Mouse (Mus musculus) midbrain, embryonic 16.5 days (tissue): Measurements from ENCODE around the gene Myadml2. TPM values are rescaled to one million over a fixed set of nuclear protein-coding genes. Genes with fewer than 3 reads are reported as not detected.

Source experiments
- ATAC-seq: fragments of 200-750 bp; cut with Nextera tagmentation; 2 replicates; pipeline ENCODE4 v1.8.0; 2017; ENCODE audit warnings: moderate TSS enrichment
- H3K27ac ChIP-seq: fragments of 300-500 bp; sonication (generic); 2 replicates; pipeline ENCODE4 v1.5.1; 2014; ENCODE audit warnings: mild to moderate bottlenecking, low read length, mixed read lengths
- H3K27me3 ChIP-seq: fragments of 300-500 bp; sonication (generic); 2 replicates; pipeline ENCODE4 v1.6.1; 2014; ENCODE audit warnings: low read depth, low read length, mixed read lengths; ENCODE audit not compliant: control insufficient read depth, insufficient read depth
- H3K36me3 ChIP-seq: fragments of 300-500 bp; sonication (generic); 2 replicates; pipeline ENCODE4 v1.6.1; 2014; ENCODE audit warnings: mild to moderate bottlenecking, low read length, moderate library complexity, mixed read lengths; ENCODE audit not compliant: control insufficient read depth, insufficient read depth
- H3K4me1 ChIP-seq: fragments of 300-500 bp; sonication (generic); 2 replicates; pipeline ENCODE4 v1.6.1; 2014; ENCODE audit warnings: mild to moderate bottlenecking, low read length, mixed read lengths; ENCODE audit not compliant: control insufficient read depth, insufficient read depth
- H3K4me2 ChIP-seq: fragments of 300-500 bp; sonication (generic); 2 replicates; pipeline ENCODE4 v1.6.1; 2014; ENCODE audit warnings: mild to moderate bottlenecking, low read length, mixed read lengths
- H3K4me3 ChIP-seq: fragments of 300-500 bp; sonication (generic); 2 replicates; pipeline ENCODE4 v1.5.1; 2014; ENCODE audit warnings: low read depth, mild to moderate bottlenecking, low read length, moderate library complexity, mixed read lengths
- H3K9ac ChIP-seq: fragments of 300-500 bp; sonication (generic); 2 replicates; pipeline ENCODE4 v1.6.1; 2014; ENCODE audit warnings: low read depth, low read length, mixed read lengths
- H3K9me3 ChIP-seq: fragments of 300-500 bp; sonication (generic); replicated peaks from 2 replicates; pipeline ENCODE4 v1.6.1; 2014; ENCODE audit warnings: mild to moderate bottlenecking, low read length, mixed read lengths; ENCODE audit not compliant: control insufficient read depth, poor library complexity, severe bottlenecking
- WGBS: fragments of 180-500 bp; shearing (Covaris S2); extraction: QIAGEN DNeasy Blood & Tissue Kit; methylation state at CpG from one replicate; pipeline ENCODE4 v1.1.7; 2014; 5-methylcytosine and 5-hydroxymethylcytosine counted together
- polyA plus RNA-seq: library from polyadenylated mRNA; unstranded; fragments of >200 nt; fragmentation: Nextera tagmentation; extraction: Ambion mirVana; gene quantifications from 2 replicates; pipeline ENCODE4 v1.2.1, GENCODE M21; 2015

Gene Myadml2
- polyA plus RNA-seq = 1.1 TPM in 2 replicates

DNA sequence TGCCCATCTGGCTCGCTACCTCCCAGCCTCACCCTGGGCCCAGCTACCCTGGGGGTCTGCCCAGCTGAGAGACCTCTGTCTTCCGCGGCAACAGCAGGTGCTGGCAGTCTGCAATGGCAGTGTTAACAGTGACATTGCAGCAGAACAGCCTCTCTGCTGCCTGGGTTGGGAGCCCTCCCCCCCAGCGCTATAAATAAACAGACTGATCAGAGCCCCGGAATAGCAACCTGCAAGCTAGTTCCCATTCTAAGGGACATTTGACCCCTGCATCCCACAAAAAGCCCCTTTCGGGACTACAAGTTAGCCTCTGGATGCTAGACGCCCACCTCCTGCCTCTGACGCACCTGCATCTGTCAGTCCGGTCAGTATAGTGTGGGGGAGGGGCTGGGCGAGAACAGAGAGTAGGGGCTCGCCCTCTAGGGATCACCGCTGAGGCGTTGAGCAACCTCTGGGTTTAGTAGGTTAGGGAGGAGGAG, at the start of gene Myadml2:
Myadml2 (minus strand) TSS at position 158 of the 476 bp plus-strand sequence.
- no peaks in the 10 kb centered on the region for H3K36me3 ChIP-seq
- peak within 1 kb of the TSS; percentile 24 for H3K4me3 ChIP-seq
- H3K9ac ChIP-seq = peak within 1 kb of the TSS; percentile 13
- no peaks in the 10 kb centered on the region for H3K9me3 ChIP-seq
- no peak for ATAC-seq
- H3K27me3 ChIP-seq = no peaks in the 10 kb centered on the region; the same call in 1 of the 2 replicates
- peaks cover 5% of the 10 kb centered on the region; the same call in 1 of the 2 replicates for H3K4me1 ChIP-seq
- H3K27ac ChIP-seq = no peak within 1 kb of the TSS
- 5% methylated on average over 13 of the region's 13 CpGs for WGBS
- peak within 1 kb of the TSS; percentile 50 for H3K4me2 ChIP-seq

DNA sequence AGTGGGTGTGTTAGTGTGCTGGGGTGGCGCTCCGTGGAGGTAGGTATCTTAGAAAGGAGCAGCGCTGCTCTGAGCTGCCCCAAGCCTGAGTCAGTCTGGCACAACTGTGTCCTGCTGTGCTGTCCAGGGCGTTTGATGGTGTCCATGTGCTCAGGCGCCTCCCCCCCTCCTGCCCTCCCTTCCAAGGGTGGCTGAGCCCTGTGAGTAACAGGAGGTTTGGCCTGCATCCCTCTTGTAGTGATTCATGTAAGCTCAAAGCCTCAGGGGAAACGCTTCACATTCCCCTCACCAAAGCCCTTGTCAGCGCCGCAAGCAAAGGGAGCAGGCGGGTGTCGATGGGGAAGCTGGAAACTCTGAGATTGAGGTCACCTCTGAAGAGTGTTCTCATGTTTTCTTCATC, 49.8 kb upstream of the Myadml2 start:
- 70% methylated on average over 10 of the region's 10 CpGs for WGBS
- H3K36me3 ChIP-seq = peaks cover 4% of the 10 kb centered on the region; the same call in 1 of the 2 replicates

GRCm38 (mm10) chr11:120696568-120696967, 48.6 kb upstream of the Myadml2 start:
- WGBS = 92% methylated on average over 6 of the region's 6 CpGs
- Histone ChIP-seq H3K27ac (no peak overlapping the region), H3K27me3 (no peaks in the 10 kb centered on the region), H3K9ac (no peak overlapping the region), H3K4me1 (peaks cover 6% of the 10 kb centered on the region; the same call in 1 of the 2 replicates), H3K9me3 (no peaks in the 10 kb centered on the region), H3K36me3 (peaks cover 4% of the 10 kb centered on the region; the same call in 1 of the 2 replicates), H3K4me3 (no peak overlapping the region), H3K4me2 (no peak overlapping the region)
- no peak for ATAC-seq

More for the DNA sequence above, 49.8 kb upstream of the Myadml2 start:
- Histone ChIP-seq H3K4me1 (peaks cover 6% of the 10 kb centered on the region; the same call in 1 of the 2 replicates), H3K4me3 (no peak overlapping the region), H3K9ac (no peak overlapping the region), H3K9me3 (no peaks in the 10 kb centered on the region), H3K27ac (no peak overlapping the region), H3K4me2 (no peak overlapping the region), H3K27me3 (no peaks in the 10 kb centered on the region)
- no peak for ATAC-seq

DNA sequence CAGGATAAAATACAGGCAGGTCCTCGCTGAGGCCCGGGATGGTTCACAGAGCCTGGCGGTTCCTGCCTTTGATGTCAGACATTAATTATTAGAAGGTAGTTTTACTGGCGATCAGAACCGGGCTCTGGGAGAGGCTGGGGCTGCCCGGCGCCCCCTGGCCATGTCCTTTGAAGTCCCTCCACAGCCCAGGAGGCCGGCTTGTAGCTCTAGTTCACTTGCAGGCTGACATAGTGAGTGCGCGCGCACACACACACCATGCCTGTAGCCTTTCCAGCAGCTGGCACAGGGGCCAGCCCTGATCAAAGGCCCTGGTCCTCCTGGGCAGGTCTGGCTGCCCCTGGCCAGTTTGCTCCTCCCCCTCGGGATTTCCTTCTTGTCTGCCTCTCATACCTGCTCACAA, 47.7 kb upstream of the Myadml2 start:
- ATAC-seq = peak; percentile 63
- no peaks in the 10 kb centered on the region for H3K9me3 ChIP-seq
- H3K4me2 ChIP-seq = no peak overlapping the region
- no peak overlapping the region for H3K9ac ChIP-seq
- H3K36me3 ChIP-seq = no peaks in the 10 kb centered on the region
- H3K4me1 ChIP-seq = peaks cover 6% of the 10 kb centered on the region; the same call in 1 of the 2 replicates
- H3K27me3 ChIP-seq = no peaks in the 10 kb centered on the region
- WGBS = 40% methylated on average over 12 of the region's 12 CpGs
- no peak overlapping the region for H3K4me3 ChIP-seq
- 0 out of 2 replicates have a peak overlapping the region, but pooled peaks have one; percentile 5 for H3K27ac ChIP-seq

GRCm38 (mm10) chr11:120695184-120695583, 47.2 kb upstream of the Myadml2 start:
- 0 out of 2 replicates have a peak overlapping the region, but pooled peaks have one; percentile 4 for H3K27ac ChIP-seq
- peak; percentile 75 for ATAC-seq
- WGBS = 10% methylated on average over 4 of the region's 4 CpGs
- H3K36me3 ChIP-seq = peaks cover 2% of the 10 kb centered on the region; the same call in 1 of the 2 replicates
- no peak overlapping the region for H3K9ac ChIP-seq
- H3K4me2 ChIP-seq = no peak overlapping the region
- H3K27me3 ChIP-seq = no peaks in the 10 kb centered on the region
- no peak overlapping the region for H3K4me3 ChIP-seq
- no peaks in the 10 kb centered on the region for H3K9me3 ChIP-seq
- H3K4me1 ChIP-seq = peaks cover 6% of the 10 kb centered on the region; the same call in 1 of the 2 replicates

GRCm38 (mm10) chr11:120693461-120693860, 45.5 kb upstream of the Myadml2 start:
- H3K9me3 ChIP-seq = no peaks in the 10 kb centered on the region
- H3K27ac ChIP-seq = no peak overlapping the region
- ATAC-seq = no peak
- H3K4me3 ChIP-seq = no peak overlapping the region
- H3K4me1 ChIP-seq = peaks cover 6% of the 10 kb centered on the region; the same call in 1 of the 2 replicates
- H3K9ac ChIP-seq = no peak overlapping the region
- WGBS = 53% methylated on average over 3 of the region's 3 CpGs
- H3K36me3 ChIP-seq = peaks cover 9% of the 10 kb centered on the region; the same call in 1 of the 2 replicates
- H3K4me2 ChIP-seq = no peak overlapping the region
- H3K27me3 ChIP-seq = no peaks in the 10 kb centered on the region

- H3K4me2 ChIP-seq = no peak overlapping the region
- no peaks in the 10 kb centered on the region for H3K27me3 ChIP-seq
- WGBS = 94% methylated on average over 4 of the region's 4 CpGs
- no peak overlapping the region for H3K27ac ChIP-seq
- H3K36me3 ChIP-seq = peaks cover 9% of the 10 kb centered on the region; the same call in 1 of the 2 replicates
- H3K9ac ChIP-seq = no peak overlapping the region
- H3K4me1 ChIP-seq = peaks cover 6% of the 10 kb centered on the region; the same call in 1 of the 2 replicates
- no peak for ATAC-seq
- H3K9me3 ChIP-seq = no peaks in the 10 kb centered on the region
- H3K4me3 ChIP-seq = no peak overlapping the region
Measured at GRCm38 (mm10) chr11:120692471-120693011, 44.6 kb upstream of the Myadml2 start.

GRCm38 (mm10) chr11:120689365-120689764, 41.4 kb upstream of the Myadml2 start:
- 83% methylated on average over 3 of the region's 3 CpGs for WGBS
- Histone ChIP-seq H3K27ac (no peak overlapping the region), H3K4me1 (no peaks in the 10 kb centered on the region), H3K9ac (no peak overlapping the region), H3K36me3 (peaks cover 15% of the 10 kb centered on the region), H3K9me3 (no peaks in the 10 kb centered on the region), H3K4me2 (no peak overlapping the region), H3K4me3 (no peak overlapping the region), H3K27me3 (no peaks in the 10 kb centered on the region)
- ATAC-seq = no peak

DNA sequence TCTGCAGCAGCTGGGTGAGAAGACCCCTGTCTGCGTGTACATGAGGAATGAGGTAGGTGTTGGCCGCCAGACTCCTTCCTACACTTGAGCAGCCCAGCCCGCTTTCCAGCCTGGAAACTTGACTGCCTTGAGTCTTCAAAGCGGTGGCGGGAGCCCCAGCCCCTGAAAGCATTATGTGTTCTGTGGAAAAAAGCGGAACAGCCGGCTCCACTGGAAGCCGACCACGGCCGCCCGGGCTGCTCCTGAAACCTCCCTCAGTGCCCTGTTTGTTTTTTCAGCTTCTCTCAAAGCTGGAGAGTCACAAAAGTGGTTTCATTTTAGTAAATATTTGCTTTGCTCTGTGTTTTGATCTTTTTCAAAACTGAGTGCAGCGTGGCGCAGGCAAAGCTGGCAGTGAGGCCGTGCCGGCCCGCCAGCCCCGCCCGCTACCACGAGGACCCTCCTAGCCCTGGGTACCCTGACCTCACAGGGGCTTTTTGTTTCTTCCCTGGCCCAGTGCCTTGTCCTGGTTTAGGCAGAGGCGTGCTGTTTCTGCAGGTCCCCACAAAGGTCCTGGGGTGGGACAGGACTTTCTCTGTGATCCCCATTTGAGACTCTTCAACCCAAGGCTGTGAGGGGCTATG, 38.8 kb upstream of the Myadml2 start:
- H3K36me3 ChIP-seq = peaks cover 20% of the 10 kb centered on the region
- H3K9ac ChIP-seq = no peak overlapping the region
- H3K27me3 ChIP-seq = no peaks in the 10 kb centered on the region
- no peak overlapping the region for H3K4me2 ChIP-seq
- H3K9me3 ChIP-seq = no peaks in the 10 kb centered on the region
- 73% methylated on average over 20 of the region's 20 CpGs for WGBS
- no peak overlapping the region for H3K4me3 ChIP-seq
- no peaks in the 10 kb centered on the region for H3K4me1 ChIP-seq
- H3K27ac ChIP-seq = no peak overlapping the region
- ATAC-seq = no peak
